ENCODE assay signal across 9 mouse cellular contexts in the genomic region with DNA sequence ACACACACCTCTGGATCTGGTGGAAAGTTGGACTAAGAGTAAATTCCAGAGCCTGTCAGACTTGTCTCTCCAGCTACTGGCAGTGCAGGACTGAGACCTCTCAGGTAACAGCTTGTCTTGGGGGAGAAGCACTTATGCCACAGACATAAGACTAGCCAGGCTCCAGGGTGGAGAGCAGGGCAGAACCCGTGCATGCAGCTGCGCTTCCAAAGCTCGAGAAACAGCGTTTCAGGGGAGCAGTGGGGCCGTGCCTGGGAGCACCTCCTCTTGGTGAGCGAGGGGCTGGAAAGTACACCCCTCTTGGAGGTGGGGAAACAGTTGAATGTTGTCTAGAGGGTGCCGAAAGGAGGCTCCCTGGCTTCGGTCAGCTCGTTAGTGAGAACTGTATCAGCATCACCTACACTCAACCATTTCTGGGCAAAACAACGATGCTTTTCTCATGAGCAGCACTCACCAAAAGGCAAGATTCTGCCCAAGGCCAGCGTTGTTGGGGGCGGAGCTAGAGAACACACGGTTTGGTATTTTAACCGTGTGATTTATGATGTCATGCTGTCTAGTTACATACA. TPM values are rescaled to one million over a fixed set of nuclear protein-coding genes. Genes with fewer than 3 reads are reported as not detected.
DNase-seq lines count a peak whose midpoint lies in the region; ATAC-seq lines count a peak whose summit lies in the region.
"Had no signal": no experiment of that assay in that cellular context is flagged by ENCODE, and none has a peak within 500 bp of the region (broad histone marks: within the 10 kb centered on the region; RNA-seq: fewer than 3 reads in every experiment).

No protein-coding gene starts in this region.

- no peaks in the 10 kb centered on the region for H3K4me1 ChIP-seq in forebrain, embryonic 11.5 days (replicated peaks; ENCODE audit: control insufficient read depth, insufficient read depth, low read length)
- 0 out of 2 replicates have a peak, but pooled peaks cover 4% of the 10 kb centered on the region for H3K4me1 ChIP-seq in forebrain, embryonic 15.5 days
- peaks cover 85% of the 10 kb centered on the region for H3K4me1 ChIP-seq in heart, embryonic 13.5 days
- H3K4me1 ChIP-seq in lung, embryonic 16.5 days (replicated peaks; ENCODE audit: control insufficient read depth, insufficient read depth, low read length) = peaks cover 38% of the 10 kb centered on the region
- H3K4me1 ChIP-seq in midbrain, embryonic 11.5 days (ENCODE audit: control insufficient read depth, insufficient read depth, low read length) = no peaks in the 10 kb centered on the region

- no peak for DNase-seq in forebrain, embryonic 11.5 days (ENCODE audit: low spot score)
- peak; percentile 35 for DNase-seq in adrenal gland, postnatal 25 days
- DNase-seq in right cerebral cortex, postnatal 4 days = no peak
- no peak for DNase-seq in midbrain, embryonic 11.5 days (ENCODE audit: low spot score, missing footprints)
- DNase-seq in gastrocnemius, postnatal 14 days = no peak

- 0 out of 2 replicates have a peak, but pooled peaks have one; percentile 6 for ATAC-seq in forebrain, embryonic 11.5 days (replicated peaks; ENCODE audit: low FRiP score)
- ATAC-seq in forebrain, embryonic 15.5 days (replicated peaks) = no peak
- ATAC-seq in heart, embryonic 13.5 days (ENCODE audit: extremely low read depth, insufficient number of reproducible peaks, low FRiP score, low TSS enrichment) = no peak
- peak; percentile 61 for ATAC-seq in lung, embryonic 16.5 days (ENCODE audit: low read depth)
- no peak for ATAC-seq in midbrain, embryonic 11.5 days (ENCODE audit: low FRiP score)

- no peaks in the 10 kb centered on the region for H3K27me3 ChIP-seq in forebrain, embryonic 11.5 days (ENCODE audit: control insufficient read depth, insufficient read depth, low read length)
- H3K27me3 ChIP-seq in forebrain, embryonic 15.5 days = no peaks in the 10 kb centered on the region
- no peaks in the 10 kb centered on the region for H3K27me3 ChIP-seq in heart, embryonic 13.5 days (replicated peaks)
- H3K27me3 ChIP-seq in lung, embryonic 16.5 days (ENCODE audit: control insufficient read depth, insufficient read depth, low read depth, low read length) = no peaks in the 10 kb centered on the region
- no peaks in the 10 kb centered on the region for H3K27me3 ChIP-seq in midbrain, embryonic 11.5 days (ENCODE audit: control insufficient read depth, insufficient read depth, low read length)

- H3K27ac ChIP-seq in forebrain, embryonic 11.5 days (ENCODE audit: low read depth, low read length) = no peak overlapping the region
- H3K27ac ChIP-seq in forebrain, embryonic 15.5 days (replicated peaks) = no peak overlapping the region
- peak overlapping the region; percentile 97 for H3K27ac ChIP-seq in heart, embryonic 13.5 days (replicated peaks)
- peak overlapping the region; percentile 89 for H3K27ac ChIP-seq in lung, embryonic 16.5 days (ENCODE audit: low read length)
- no peak overlapping the region for H3K27ac ChIP-seq in midbrain, embryonic 11.5 days (ENCODE audit: low read depth, low read length)

- H3K9me3 ChIP-seq in forebrain, embryonic 11.5 days (ENCODE audit: control insufficient read depth, low read length) = no peaks in the 10 kb centered on the region
- no peaks in the 10 kb centered on the region for H3K9me3 ChIP-seq in forebrain, embryonic 15.5 days
- no peaks in the 10 kb centered on the region for H3K9me3 ChIP-seq in heart, embryonic 13.5 days
- H3K9me3 ChIP-seq in lung, embryonic 16.5 days (ENCODE audit: control insufficient read depth, low read length) = no peaks in the 10 kb centered on the region
- H3K9me3 ChIP-seq in midbrain, embryonic 11.5 days (ENCODE audit: control insufficient read depth, low read length) = no peaks in the 10 kb centered on the region

- H3K9ac ChIP-seq in forebrain, embryonic 11.5 days (ENCODE audit: low read length) = no peak overlapping the region
- no peak overlapping the region for H3K9ac ChIP-seq in forebrain, embryonic 15.5 days (replicated peaks)
- peak overlapping the region; percentile 78 for H3K9ac ChIP-seq in heart, embryonic 13.5 days
- H3K9ac ChIP-seq in lung, embryonic 16.5 days (ENCODE audit: low read length) = peak overlapping the region; percentile 61
- H3K9ac ChIP-seq in midbrain, embryonic 11.5 days (ENCODE audit: low read length) = no peak overlapping the region

- H3K36me3 ChIP-seq in forebrain, embryonic 11.5 days (ENCODE audit: control insufficient read depth, insufficient read depth, low read length) = no peaks in the 10 kb centered on the region
- no peaks in the 10 kb centered on the region for H3K36me3 ChIP-seq in forebrain, embryonic 15.5 days
- H3K36me3 ChIP-seq in heart, embryonic 13.5 days = peaks cover 9% of the 10 kb centered on the region; the same call in 1 of the 2 replicates
- H3K36me3 ChIP-seq in lung, embryonic 16.5 days (ENCODE audit: control insufficient read depth, insufficient read depth, low read length) = no peaks in the 10 kb centered on the region
- H3K36me3 ChIP-seq in midbrain, embryonic 11.5 days (ENCODE audit: control insufficient read depth, insufficient read depth, low read length) = no peaks in the 10 kb centered on the region

- no peak overlapping the region for H3K4me3 ChIP-seq in forebrain, embryonic 11.5 days (ENCODE audit: low read depth, low read length)
- no peak overlapping the region for H3K4me3 ChIP-seq in forebrain, embryonic 15.5 days
- peak overlapping the region; percentile 48 for H3K4me3 ChIP-seq in heart, embryonic 13.5 days
- H3K4me3 ChIP-seq in lung, embryonic 16.5 days (ENCODE audit: low read length) = peak overlapping the region; percentile 39
- no peak overlapping the region for H3K4me3 ChIP-seq in midbrain, embryonic 11.5 days (ENCODE audit: low read depth, low read length)

- no peak overlapping the region for H3K4me2 ChIP-seq in forebrain, embryonic 11.5 days (ENCODE audit: low read depth, low read length, severe bottlenecking)
- no peak overlapping the region for H3K4me2 ChIP-seq in forebrain, embryonic 15.5 days (replicated peaks)
- peak overlapping the region; percentile 73 for H3K4me2 ChIP-seq in heart, embryonic 13.5 days
- peak overlapping the region; percentile 55 for H3K4me2 ChIP-seq in lung, embryonic 16.5 days (ENCODE audit: low read depth, low read length)
- H3K4me2 ChIP-seq in midbrain, embryonic 11.5 days = no peak overlapping the region

- 69% methylated on average over 14 of the region's 14 CpGs for WGBS in forebrain, embryonic 11.5 days
- 63% methylated on average over 14 of the region's 14 CpGs for WGBS in forebrain, embryonic 15.5 days
- WGBS in heart, embryonic 13.5 days = 14% methylated on average over 14 of the region's 14 CpGs
- WGBS in lung, embryonic 16.5 days = 22% methylated on average over 14 of the region's 14 CpGs
- 76% methylated on average over 14 of the region's 14 CpGs for WGBS in midbrain, embryonic 11.5 days

- intact Hi-C loops in gastrocnemius, postnatal 14 days (cut with DNase I; ENCODE audit: low total_unique reads) = no loop called here

RNA-seq across cellular contexts. Expression of gene Art4, which starts 1.4 kb away (rescaled TPM):
- 0.61 and 0.99 TPM in 2 replicates for polyA plus RNA-seq in forebrain, embryonic 11.5 days (2014; fragmentation: Nextera tagmentation; extraction: Ambion mirVana)
- 0.06 TPM in 1 of 2 replicates, not detected in the other for polyA plus RNA-seq in forebrain, embryonic 15.5 days (2015; fragmentation: Nextera tagmentation; extraction: Ambion mirVana)
- 5.3 and 5.4 TPM in 2 replicates for total RNA-seq in adrenal gland, postnatal 25 days (2021)
- 13.3 and 15.6 TPM in 2 replicates for polyA plus RNA-seq in heart, embryonic 13.5 days (2015; fragmentation: Nextera tagmentation; extraction: Ambion mirVana)
- 7.1 and 7.8 TPM in 2 replicates for polyA plus RNA-seq in lung, embryonic 16.5 days (2015; fragmentation: Nextera tagmentation; extraction: Ambion mirVana)
- polyA plus RNA-seq in midbrain, embryonic 11.5 days (2014; fragmentation: Nextera tagmentation; extraction: Ambion mirVana) = 0.90 and 0.94 TPM in 2 replicates
- under 1 TPM; 0.38 to 0.84 TPM for total RNA-seq in gastrocnemius, postnatal 14 days (2021)
- polyA plus RNA-seq: neural tube, embryonic 14.5 days had no signal

RNA-seq across cellular contexts. Expression of gene Mgp, which starts 19.5 kb away (rescaled TPM):
- 1.9 and 2.2 TPM in 2 replicates for polyA plus RNA-seq in forebrain, embryonic 11.5 days (2014; fragmentation: Nextera tagmentation; extraction: Ambion mirVana)
- polyA plus RNA-seq in forebrain, embryonic 15.5 days (2015; fragmentation: Nextera tagmentation; extraction: Ambion mirVana) = 7.2 and 8.8 TPM in 2 replicates
- total RNA-seq in adrenal gland, postnatal 25 days (2021) = 77.2 and 83.9 TPM in 2 replicates
- 290 and 310 TPM in 2 replicates for polyA plus RNA-seq in heart, embryonic 13.5 days (2015; fragmentation: Nextera tagmentation; extraction: Ambion mirVana)
- polyA plus RNA-seq in lung, embryonic 16.5 days (2015; fragmentation: Nextera tagmentation; extraction: Ambion mirVana) = 1,118 and 1,160 TPM in 2 replicates
- 1.6 and 2.4 TPM in 2 replicates for polyA plus RNA-seq in midbrain, embryonic 11.5 days (2014; fragmentation: Nextera tagmentation; extraction: Ambion mirVana)
- total RNA-seq in gastrocnemius, postnatal 14 days (2021) = 100 to 1,000 TPM; 166 to 195 TPM

RNA-seq across cellular contexts. Expression of gene Smco3, which starts 20.9 kb away (rescaled TPM):
- 0.44 TPM in 1 of 2 replicates, not detected in the other for polyA plus RNA-seq in forebrain, embryonic 11.5 days (2014; fragmentation: Nextera tagmentation; extraction: Ambion mirVana)
- 0.18 TPM in 1 of 2 replicates, not detected in the other for polyA plus RNA-seq in forebrain, embryonic 15.5 days (2015; fragmentation: Nextera tagmentation; extraction: Ambion mirVana)
- total RNA-seq in adrenal gland, postnatal 25 days (2021) = 0.30 TPM in 1 of 2 replicates, not detected in the other
- 0.20 TPM in 1 of 2 replicates, not detected in the other for polyA plus RNA-seq in heart, embryonic 13.5 days (2015; fragmentation: Nextera tagmentation; extraction: Ambion mirVana)
- polyA plus RNA-seq in lung, embryonic 16.5 days (2015; fragmentation: Nextera tagmentation; extraction: Ambion mirVana) = 3.3 and 3.5 TPM in 2 replicates
- polyA plus RNA-seq in midbrain, embryonic 11.5 days (2014; fragmentation: Nextera tagmentation; extraction: Ambion mirVana) = 0.12 and 0.21 TPM in 2 replicates
- 1 to 10 TPM in 1 of 2 experiments, under 1 TPM in 1; 0.62 to 1.6 TPM for total RNA-seq in gastrocnemius, postnatal 14 days (2021)

RNA-seq across cellular contexts. Expression of gene Wbp11, which starts 28.1 kb away (rescaled TPM):
- 174 and 191 TPM in 2 replicates for polyA plus RNA-seq in forebrain, embryonic 11.5 days (2014; fragmentation: Nextera tagmentation; extraction: Ambion mirVana)
- 79.0 and 82.5 TPM in 2 replicates for polyA plus RNA-seq in forebrain, embryonic 15.5 days (2015; fragmentation: Nextera tagmentation; extraction: Ambion mirVana)
- 73.2 and 79.7 TPM in 2 replicates for total RNA-seq in adrenal gland, postnatal 25 days (2021)
- polyA plus RNA-seq in heart, embryonic 13.5 days (2015; fragmentation: Nextera tagmentation; extraction: Ambion mirVana) = 70.6 and 71.1 TPM in 2 replicates
- 91.1 and 107 TPM in 2 replicates for polyA plus RNA-seq in lung, embryonic 16.5 days (2015; fragmentation: Nextera tagmentation; extraction: Ambion mirVana)
- 149 and 154 TPM in 2 replicates for polyA plus RNA-seq in midbrain, embryonic 11.5 days (2014; fragmentation: Nextera tagmentation; extraction: Ambion mirVana)
- total RNA-seq in gastrocnemius, postnatal 14 days (2021) = 10 to 100 TPM; 49.2 to 53.1 TPM

RNA-seq across cellular contexts. Expression of gene BC049715, which starts 28.7 kb away (rescaled TPM):
- 1.6 and 2.0 TPM in 2 replicates for polyA plus RNA-seq in forebrain, embryonic 11.5 days (2014; fragmentation: Nextera tagmentation; extraction: Ambion mirVana)
- polyA plus RNA-seq in forebrain, embryonic 15.5 days (2015; fragmentation: Nextera tagmentation; extraction: Ambion mirVana) = 0.93 and 1.1 TPM in 2 replicates
- total RNA-seq in adrenal gland, postnatal 25 days (2021) = 0.24 and 0.94 TPM in 2 replicates
- 1.2 and 1.9 TPM in 2 replicates for polyA plus RNA-seq in heart, embryonic 13.5 days (2015; fragmentation: Nextera tagmentation; extraction: Ambion mirVana)
- polyA plus RNA-seq in lung, embryonic 16.5 days (2015; fragmentation: Nextera tagmentation; extraction: Ambion mirVana) = 0.87 and 1.7 TPM in 2 replicates
- 1.1 and 1.2 TPM in 2 replicates for polyA plus RNA-seq in midbrain, embryonic 11.5 days (2014; fragmentation: Nextera tagmentation; extraction: Ambion mirVana)
- total RNA-seq in gastrocnemius, postnatal 14 days (2021) = under 1 TPM; 0.10 to 0.35 TPM

Comparison
In these comparisons a context has a peak if more than half of its experiments do, and no peak if none do; other contexts are left out.
1. ATAC-seq: peak in forebrain, embryonic 11.5 days (single experiment) and lung, embryonic 16.5 days (single experiment); none in forebrain, embryonic 15.5 days (single experiment), heart, embryonic 13.5 days (single experiment) and midbrain, embryonic 11.5 days (single experiment).
2. H3K27ac ChIP-seq: peak in heart, embryonic 13.5 days (single experiment) and lung, embryonic 16.5 days (single experiment); none in forebrain, embryonic 11.5 days (single experiment), forebrain, embryonic 15.5 days (single experiment) and midbrain, embryonic 11.5 days (single experiment).
3. H3K4me2 ChIP-seq: peak in heart, embryonic 13.5 days (single experiment) and lung, embryonic 16.5 days (single experiment); none in forebrain, embryonic 11.5 days (single experiment), forebrain, embryonic 15.5 days (single experiment) and midbrain, embryonic 11.5 days (single experiment).
4. H3K4me3 ChIP-seq: peak in heart, embryonic 13.5 days (single experiment) and lung, embryonic 16.5 days (single experiment); none in forebrain, embryonic 11.5 days (single experiment), forebrain, embryonic 15.5 days (single experiment) and midbrain, embryonic 11.5 days (single experiment).
5. H3K9ac ChIP-seq: peak in heart, embryonic 13.5 days (single experiment) and lung, embryonic 16.5 days (single experiment); none in forebrain, embryonic 11.5 days (single experiment), forebrain, embryonic 15.5 days (single experiment) and midbrain, embryonic 11.5 days (single experiment).
6. RNA of gene Mgp, which starts 19.5 kb away (polyA plus RNA-seq): 1,118 to 1,160 TPM in lung, embryonic 16.5 days and 290 to 310 TPM in heart, embryonic 13.5 days; 7.2 to 8.8 TPM in forebrain, embryonic 15.5 days, 1.9 to 2.2 TPM in forebrain, embryonic 11.5 days and 1.6 to 2.4 TPM in midbrain, embryonic 11.5 days; every median in the first group is over 10 times any median in the second.